Mouse (Mus musculus): ENCODE data around the gene Sema3a.
"Not testable (repeated sequence)": the region's sequence is repeated elsewhere in the genome, so short reads cannot be mapped to it uniquely, and the experiment has no call there.

Gene Sema3a

GRCm38 (mm10) chr5:13548210-13548554 lies 423.0 kb downstream of the Sema3a start:
- DNase-seq (ENCODE audit: low read depth): no peak

DNA sequence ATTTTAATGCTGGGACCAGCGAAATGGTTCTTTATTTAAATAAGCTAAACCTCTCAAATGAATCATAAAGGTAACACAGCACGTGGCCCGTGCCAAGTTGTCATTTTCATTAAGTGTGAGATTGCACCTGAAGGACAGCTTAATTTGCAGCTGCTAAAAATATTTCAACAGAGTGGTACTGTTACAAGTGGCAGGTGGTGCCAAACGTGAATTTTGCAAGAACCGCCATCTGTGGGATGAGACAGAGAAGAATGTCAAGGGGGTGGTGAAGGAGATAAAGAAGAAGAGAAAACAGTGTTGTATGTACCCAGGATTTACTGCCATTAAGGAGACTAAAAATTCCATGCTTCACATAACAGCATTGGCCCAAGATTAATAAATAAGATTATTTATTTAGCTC lies 423.9 kb downstream of the Sema3a start:
- DNase-seq (ENCODE audit: low read depth): no peak

DNA sequence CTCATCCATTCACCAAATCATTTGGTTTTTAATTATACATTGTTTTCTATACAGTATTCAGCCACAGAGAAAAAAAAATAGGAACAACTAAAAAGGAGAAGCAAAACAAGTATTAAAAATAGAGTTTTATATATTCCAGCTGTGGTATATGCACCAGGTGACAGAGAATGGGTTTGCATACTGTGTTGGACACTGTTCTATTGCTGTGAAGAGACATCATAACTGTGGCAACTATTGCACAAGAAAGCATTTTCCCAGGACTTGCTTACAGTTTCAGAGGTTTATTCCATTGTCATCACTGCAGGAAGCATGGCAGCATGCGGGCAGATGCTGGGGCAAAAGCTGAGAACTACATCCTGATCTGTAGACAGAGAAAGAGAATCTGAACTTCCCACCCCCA lies 425.7 kb downstream of the Sema3a start:
- DNase-seq (ENCODE audit: low read depth): no peak

- DNase-seq (ENCODE audit: low read depth): no peak
These were observed 432.0 kb downstream of the Sema3a start for GRCm38 (mm10) chr5:13557257-13557656.

DNA sequence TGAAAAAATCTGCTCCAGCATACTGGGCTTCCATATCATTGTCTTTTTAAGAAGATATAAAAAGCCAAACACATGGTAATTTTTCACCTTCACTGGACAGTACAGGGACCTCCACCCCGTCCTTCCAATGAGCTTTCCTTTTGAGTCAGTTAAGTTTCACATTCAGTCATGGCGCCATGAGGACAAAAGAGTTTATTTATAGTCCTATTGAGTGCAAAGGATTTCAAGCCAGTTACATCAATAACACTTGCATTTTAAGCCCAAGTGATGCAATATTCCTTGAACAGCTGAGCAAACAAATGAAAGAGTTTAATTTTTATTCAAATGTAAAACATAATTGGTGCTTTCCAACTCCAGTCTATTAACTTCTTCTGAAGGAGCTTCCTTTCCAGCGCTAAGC lies 448.7 kb downstream of the Sema3a start:
- DNase-seq (ENCODE audit: low read depth): no peak

- peak; percentile 17 for DNase-seq (ENCODE audit: low read depth)
These were observed 453.9 kb downstream of the Sema3a start for GRCm38 (mm10) chr5:13579123-13579522.

GRCm38 (mm10) chr5:13585559-13586207 lies 460.5 kb downstream of the Sema3a start:
- peak; percentile 64 for DNase-seq (ENCODE audit: low read depth)

DNA sequence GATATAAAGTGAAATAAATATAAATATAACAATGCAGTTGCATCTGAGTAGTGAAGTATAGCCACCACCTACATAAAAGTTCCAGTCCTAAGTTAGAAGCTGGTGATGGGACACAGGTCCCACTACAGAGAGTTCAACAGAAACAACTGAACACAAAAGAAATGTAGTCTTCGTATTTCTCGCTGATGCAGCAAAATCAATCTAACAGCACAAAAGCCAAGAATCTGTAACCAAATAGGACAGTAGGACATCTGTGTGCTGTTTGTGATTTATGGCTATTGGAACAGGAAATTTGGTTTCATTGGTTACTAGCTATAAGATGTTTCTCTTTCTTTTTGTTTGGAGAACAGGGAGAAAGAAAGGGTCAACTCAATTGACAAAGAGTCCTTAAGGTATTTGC lies 469.2 kb downstream of the Sema3a start:
- no peak for DNase-seq (ENCODE audit: low read depth)

DNA sequence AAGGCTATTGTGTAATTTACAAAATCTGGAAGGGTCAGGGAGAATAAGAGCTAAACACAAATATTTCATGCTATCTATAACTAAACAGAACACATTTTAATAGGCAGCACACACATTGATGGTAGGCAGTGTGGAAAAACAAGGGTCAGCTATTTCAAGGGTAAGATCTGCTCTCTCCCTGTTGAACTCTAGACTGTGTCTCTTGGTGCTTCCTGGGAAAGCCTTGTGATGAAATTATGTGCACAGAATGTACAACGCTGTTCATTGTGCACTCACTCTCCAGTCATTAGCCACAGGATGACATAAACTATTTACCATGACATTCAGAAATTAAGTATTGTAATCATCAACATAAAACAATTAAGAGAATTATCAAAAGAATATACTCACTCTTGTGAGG lies 486.4 kb downstream of the Sema3a start:
- no peak for DNase-seq (ENCODE audit: low read depth)

- no peak for DNase-seq (ENCODE audit: low read depth)
These were observed 486.9 kb downstream of the Sema3a start for GRCm38 (mm10) chr5:13612088-13612487.

GRCm38 (mm10) chr5:13614575-13614974 lies 489.4 kb downstream of the Sema3a start:
- DNase-seq (ENCODE audit: low read depth): not testable (repeated sequence)

GRCm38 (mm10) chr5:13615907-13616306 lies 490.7 kb downstream of the Sema3a start:
- DNase-seq (ENCODE audit: low read depth): no peak

- DNase-seq (ENCODE audit: low read depth): no peak
These were observed 497.4 kb downstream of the Sema3a start for GRCm38 (mm10) chr5:13622578-13622977.

DNA sequence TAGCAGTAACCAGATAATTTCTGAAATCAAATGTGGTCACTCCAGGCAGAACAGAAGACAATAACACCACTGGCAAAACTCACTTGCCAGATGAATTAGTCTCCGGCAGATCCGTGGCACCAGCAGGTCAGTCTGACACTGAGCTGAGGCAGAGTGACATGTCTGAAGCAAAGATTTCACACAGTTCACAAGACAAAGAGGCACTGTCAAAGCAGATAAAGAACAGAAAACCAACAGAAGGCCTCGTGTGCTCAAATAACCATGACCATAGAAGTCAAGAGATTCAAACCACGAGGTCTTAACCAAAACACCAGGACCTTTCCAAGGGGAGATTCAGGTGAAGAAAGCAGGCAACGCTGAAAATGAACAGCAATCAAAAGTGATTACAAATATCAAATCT lies 499.5 kb downstream of the Sema3a start:
- DNase-seq (ENCODE audit: low read depth): no peak

DNA sequence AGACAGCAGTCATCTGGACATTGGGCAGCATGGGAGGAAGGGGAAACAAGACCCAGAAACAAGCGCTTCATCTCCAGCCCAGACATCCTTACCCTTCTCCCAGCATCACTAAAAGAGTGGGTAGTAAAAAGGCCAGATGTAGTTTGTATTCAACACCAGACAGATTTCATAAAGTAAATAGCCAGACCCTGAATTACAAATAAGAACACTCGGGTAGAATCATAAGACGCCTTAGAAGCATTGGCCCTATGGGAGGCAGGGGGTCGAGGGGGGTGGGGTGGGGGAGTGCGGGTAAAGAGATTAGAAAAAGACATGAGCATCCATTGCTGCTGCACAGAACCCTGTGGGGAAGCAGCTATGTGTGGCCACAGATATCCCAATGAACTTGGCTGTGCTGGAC lies 500.9 kb downstream of the Sema3a start:
- no peak for DNase-seq (ENCODE audit: low read depth)

DNA sequence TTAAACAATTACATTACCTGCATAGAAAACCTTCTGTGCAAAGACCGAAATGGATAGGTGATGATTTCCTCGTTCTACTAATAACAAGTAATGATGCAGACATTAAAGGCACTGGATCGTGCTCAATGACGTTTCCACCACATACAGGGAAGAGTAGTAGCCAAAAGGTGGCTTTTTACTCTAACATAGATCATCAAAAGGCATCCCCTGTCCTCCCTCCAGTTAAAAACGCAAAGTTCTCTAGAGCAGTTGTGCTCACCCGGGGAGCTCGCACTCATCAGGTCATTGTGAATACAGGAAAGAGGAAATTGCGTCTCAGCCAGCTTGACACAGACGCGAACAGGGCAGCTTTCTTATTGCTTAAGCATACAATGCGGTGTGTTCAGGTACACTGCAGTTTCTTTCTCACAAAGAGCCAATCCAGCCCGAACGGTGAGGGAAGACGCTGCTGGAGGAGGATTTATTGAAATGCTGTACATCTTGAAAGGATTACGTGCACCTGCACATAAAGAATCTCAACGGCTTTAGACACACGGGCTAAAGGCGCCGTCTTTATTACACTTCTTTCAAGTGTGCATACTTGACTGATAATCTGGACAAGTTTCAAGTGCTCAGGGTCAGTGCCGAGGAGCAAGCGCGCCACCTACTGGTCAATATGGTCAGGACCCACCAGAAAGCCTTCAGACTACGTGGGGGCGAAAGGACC lies 503.5 kb downstream of the Sema3a start:
- peak; percentile 91 for DNase-seq (ENCODE audit: low read depth)

DNA sequence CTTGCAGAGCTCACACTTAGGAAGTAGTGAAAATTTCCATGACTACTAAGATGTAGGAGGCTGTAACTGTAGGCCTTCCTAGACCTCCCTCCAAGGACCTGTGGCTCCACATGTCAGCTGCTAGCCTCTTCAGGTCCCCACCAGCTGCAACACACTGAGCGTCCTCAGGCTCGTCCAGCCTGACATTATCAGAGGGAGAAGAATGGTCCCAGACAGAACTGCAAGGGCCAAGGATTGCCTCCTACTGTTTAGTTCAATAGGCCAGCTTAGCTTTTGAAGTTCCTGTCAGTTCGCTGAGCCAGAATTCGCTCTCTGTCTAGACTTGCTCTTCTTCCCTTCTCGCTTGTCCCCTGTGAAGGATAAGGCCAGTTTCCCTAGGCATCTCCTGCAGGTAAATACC lies 504.7 kb downstream of the Sema3a start:
- DNase-seq (ENCODE audit: low read depth): no peak

GRCm38 (mm10) chr5:13630692-13631091 lies 505.5 kb downstream of the Sema3a start:
- DNase-seq (ENCODE audit: low read depth): peak; percentile 53

- DNase-seq (ENCODE audit: low read depth): no peak
These were observed 511.0 kb downstream of the Sema3a start for GRCm38 (mm10) chr5:13636237-13636636.
